In the genomic region with DNA sequence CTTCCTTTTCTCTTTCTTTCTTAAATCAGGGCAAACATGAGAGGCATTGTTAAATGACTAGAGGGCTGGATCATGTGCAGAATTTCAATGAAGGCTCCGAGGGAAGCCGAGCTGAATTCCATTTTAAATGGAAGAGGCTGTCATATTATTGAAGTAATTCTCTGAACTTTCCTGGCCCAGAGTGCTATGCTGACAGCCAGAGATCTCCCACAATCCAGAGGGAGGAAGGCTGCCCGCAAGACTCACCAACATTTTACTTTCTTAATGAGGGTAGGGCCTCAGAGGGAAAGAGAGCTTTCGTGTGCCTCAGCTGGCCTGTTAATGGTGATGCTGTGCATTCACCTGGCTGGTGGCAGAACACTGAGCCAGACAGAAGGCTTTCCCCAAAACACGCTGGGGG, we compare ENCODE assay signal across 14 mouse cellular contexts.
DNase-seq lines count a peak whose midpoint lies in the region; ATAC-seq lines count a peak whose summit lies in the region.
"Had no signal": no experiment of that assay in that cellular context is flagged by ENCODE, and none has a peak within 500 bp of the region (broad histone marks: within the 10 kb centered on the region; RNA-seq: fewer than 3 reads in every experiment).

No protein-coding gene starts in this region.

- H3K27ac ChIP-seq in hindbrain, embryonic 11.5 days (ENCODE audit: low read depth, low read length) = 0 out of 2 replicates have a peak overlapping the region, but pooled peaks have one; percentile 54
- peak overlapping the region; percentile 81 for H3K27ac ChIP-seq in midbrain, embryonic 15.5 days
- H3K27ac ChIP-seq: embryonic facial prominence, embryonic 12.5 days; liver, embryonic 14.5 days; stomach, embryonic 15.5 days had no signal

- WGBS in hindbrain, embryonic 11.5 days = 57% methylated on average over 5 of the region's 5 CpGs
- WGBS in midbrain, embryonic 15.5 days = 26% methylated on average over 5 of the region's 5 CpGs

- no peaks in the 10 kb centered on the region for H3K36me3 ChIP-seq in hindbrain, embryonic 11.5 days (ENCODE audit: control insufficient read depth, insufficient read depth, low read length)
- no peaks in the 10 kb centered on the region for H3K36me3 ChIP-seq in midbrain, embryonic 15.5 days (replicated peaks)
- H3K36me3 ChIP-seq: embryonic facial prominence, embryonic 12.5 days; heart, embryonic 12.5 days; stomach, embryonic 15.5 days had no signal

- DNase-seq in Muller cell, postnatal 12 days (ENCODE audit: inconsistent ontology term) = peak; percentile 60
- DNase-seq in brain, adult 2 months (ENCODE audit: low read depth, low spot score) = peak; percentile 35
- DNase-seq in hindbrain, embryonic 11.5 days (ENCODE audit: low spot score) = no peak
- DNase-seq in right cerebral cortex, postnatal 10 days (ENCODE audit: low spot score in 2 of 2) = no peak
- no peak for DNase-seq in kidney, postnatal 14 days
- DNase-seq in lung, postnatal 10 days = no peak
- DNase-seq: cerebellum, adult 9-11 months; gastrocnemius, postnatal 36 days; lung, postnatal 36 days had no signal

- no peak overlapping the region for H3K4me3 ChIP-seq in hindbrain, embryonic 11.5 days (ENCODE audit: low read depth, low read length)
- H3K4me3 ChIP-seq in midbrain, embryonic 15.5 days = no peak overlapping the region
- H3K4me3 ChIP-seq: embryonic facial prominence, embryonic 12.5 days; heart, embryonic 12.5 days; stomach, embryonic 15.5 days had no signal

- H3K27me3 ChIP-seq in hindbrain, embryonic 11.5 days (ENCODE audit: control insufficient read depth, insufficient read depth, low read length) = no peaks in the 10 kb centered on the region
- no peaks in the 10 kb centered on the region for H3K27me3 ChIP-seq in midbrain, embryonic 15.5 days (replicated peaks)
- H3K27me3 ChIP-seq: embryonic facial prominence, embryonic 12.5 days; heart, embryonic 12.5 days; stomach, embryonic 15.5 days had no signal

- H3K4me1 ChIP-seq in hindbrain, embryonic 11.5 days (replicated peaks; ENCODE audit: control insufficient read depth, insufficient read depth, low read length) = 0 out of 2 replicates have a peak, but pooled peaks cover 2% of the 10 kb centered on the region
- peaks cover 42% of the 10 kb centered on the region for H3K4me1 ChIP-seq in midbrain, embryonic 15.5 days
- H3K4me1 ChIP-seq: embryonic facial prominence, embryonic 12.5 days; stomach, embryonic 15.5 days had no signal

- peak; percentile 58 for ATAC-seq in hindbrain, embryonic 11.5 days (ENCODE audit: low FRiP score)
- peak; percentile 51 for ATAC-seq in midbrain, embryonic 15.5 days (replicated peaks)

- H3K9ac ChIP-seq in hindbrain, embryonic 11.5 days (ENCODE audit: low read depth, low read length) = no peak overlapping the region
- H3K9ac ChIP-seq in midbrain, embryonic 15.5 days = no peak overlapping the region; the same call in 1 of the 2 replicates
- H3K9ac ChIP-seq: embryonic facial prominence, embryonic 12.5 days; heart, embryonic 12.5 days; liver, embryonic 14.5 days; stomach, embryonic 15.5 days had no signal

- no peak overlapping the region for H3K4me2 ChIP-seq in hindbrain, embryonic 11.5 days (replicated peaks; ENCODE audit: low read depth, low read length)
- H3K4me2 ChIP-seq in midbrain, embryonic 15.5 days = no peak overlapping the region
- H3K4me2 ChIP-seq: embryonic facial prominence, embryonic 12.5 days; heart, embryonic 12.5 days; stomach, embryonic 15.5 days had no signal

- no peaks in the 10 kb centered on the region for H3K9me3 ChIP-seq in hindbrain, embryonic 11.5 days (ENCODE audit: control insufficient read depth, low read length)
- H3K9me3 ChIP-seq in midbrain, embryonic 15.5 days = no peaks in the 10 kb centered on the region
- H3K9me3 ChIP-seq: embryonic facial prominence, embryonic 12.5 days; heart, embryonic 12.5 days; stomach, embryonic 15.5 days had no signal

Comparison
In these comparisons a context has a peak if more than half of its experiments do, and no peak if none do; other contexts are left out.
1. DNase-seq: peak in Muller cell, postnatal 12 days (single experiment) and brain, adult 2 months (single experiment); none in hindbrain, embryonic 11.5 days (single experiment), right cerebral cortex, postnatal 10 days (0 of 2), kidney, postnatal 14 days (single experiment) and lung, postnatal 10 days (single experiment).